Mouse (Mus musculus): ENCODE data around the gene P2rx6.

GRCm38 (mm10) chr16:17561128-17561750, 446 bp upstream of the P2rx6 start, which contains the start of gene Lrrc74b:
- 0 out of 4 replicates have a peak, but pooled peaks of 1 of the 2 experiments have one; percentile 2 for TF ChIP-seq CTCF (conservative IDR thresholded peaks at IDR 0.05 in 1 of 2, IDR thresholded peaks at IDR 0.05 in 1 of 2; ENCODE audit: low read depth in 2 of 2, low read length in 2 of 2)
- TF ChIP-seq TCF12 (IDR thresholded peaks at IDR 0.05; ENCODE audit: low read depth, low read length): no peak
- no peak for TF ChIP-seq EP300 (IDR thresholded peaks at IDR 0.05; ENCODE audit: low read length)
- TF ChIP-seq POLR2AphosphoS2 (IDR thresholded peaks at IDR 0.05; ENCODE audit: low read depth, low read length): no peak
- no peak for TF ChIP-seq ZNF384 (IDR thresholded peaks at IDR 0.05; ENCODE audit: low read depth, low read length)
- no peak for TF ChIP-seq POLR2A (IDR thresholded peaks at IDR 0.05; ENCODE audit: low read depth, low read length)
- TF ChIP-seq USF1 (IDR thresholded peaks at IDR 0.05; ENCODE audit: low read depth, low read length): no peak
- TF ChIP-seq MYC (IDR thresholded peaks at IDR 0.05; ENCODE audit: low read depth, low read length): no peak
- no peak for TF ChIP-seq E2F4 (IDR thresholded peaks at IDR 0.05; ENCODE audit: insufficient replicate concordance, low read depth, low read length)
- TF ChIP-seq MAZ (IDR thresholded peaks at IDR 0.05; ENCODE audit: low read depth, low read length): no peak
